Mouse (Mus musculus) olfactory bulb, adult 2 months (tissue): ENCODE measurements around the gene Vps54.

Experiments used
- CTCF ChIP-seq: fragments of 200-500 bp; IDR thresholded peaks from 2 replicates; pipeline ENCODE4 v1.5.1; 2012; ENCODE audit warnings: low read depth, mild to moderate bottlenecking, low read length, moderate library complexity; ENCODE audit not compliant: insufficient read depth
- POLR2A ChIP-seq: fragments of 200-500 bp; IDR thresholded peaks from 2 replicates; pipeline ENCODE4 v1.6.1; 2012; ENCODE audit warnings: mild to moderate bottlenecking, low read depth, low read length, moderate library complexity; ENCODE audit not compliant: insufficient read depth

GRCm38 (mm10) chr11:21303619-21304018 lies 64.5 kb downstream of the Vps54 start:
- TF ChIP-seq POLR2A (no peak), CTCF (no peak)
